Mouse (Mus musculus): ENCODE results near the gene Tgfbr3l.
"Not testable (repeated sequence)": the region's sequence is repeated elsewhere in the genome, so short reads cannot be mapped to it uniquely, and the experiment has no call there.

The Tgfbr3l gene

GRCm38 (mm10) chr8:4237814-4238433, 10.1 kb upstream of the Tgfbr3l start:
- DNase-seq (ENCODE audit: low spot score) = no peak

GRCm38 (mm10) chr8:4238434-4239192, 9.4 kb upstream of the Tgfbr3l start, which contains the start of the genes Map2k7 and Gm49320:
TSS of gene Map2k7 (plus strand) at chr8:4238740.
TSS of gene Gm49320 (plus strand) at chr8:4238865.
- peak; percentile 100 for DNase-seq (ENCODE audit: low spot score)

GRCm38 (mm10) chr8:4239193-4239890, 8.7 kb upstream of the Tgfbr3l start:
- no peak for DNase-seq (ENCODE audit: low spot score)

DNA sequence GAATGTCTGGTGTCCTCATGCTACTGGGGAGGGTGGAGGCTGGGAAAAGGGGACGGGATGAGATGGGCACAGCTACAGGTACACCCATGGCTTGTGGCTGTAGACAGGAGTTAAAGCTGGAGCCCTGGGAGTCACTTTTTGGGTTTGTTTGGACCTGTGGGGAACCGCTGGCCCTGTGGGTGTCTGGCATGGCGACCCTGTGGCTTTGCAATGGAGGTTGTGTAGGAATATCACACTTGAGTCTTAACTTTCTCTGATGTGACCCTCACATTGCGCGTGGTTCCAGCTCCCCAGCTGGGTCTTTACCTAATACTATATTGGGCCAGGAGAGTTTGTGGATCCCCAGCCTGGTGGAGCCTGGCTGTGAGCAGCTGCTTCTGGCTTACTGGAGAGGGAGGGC, 3.0 kb upstream of the Tgfbr3l start:
- DNase-seq (ENCODE audit: low spot score) = no peak

DNA sequence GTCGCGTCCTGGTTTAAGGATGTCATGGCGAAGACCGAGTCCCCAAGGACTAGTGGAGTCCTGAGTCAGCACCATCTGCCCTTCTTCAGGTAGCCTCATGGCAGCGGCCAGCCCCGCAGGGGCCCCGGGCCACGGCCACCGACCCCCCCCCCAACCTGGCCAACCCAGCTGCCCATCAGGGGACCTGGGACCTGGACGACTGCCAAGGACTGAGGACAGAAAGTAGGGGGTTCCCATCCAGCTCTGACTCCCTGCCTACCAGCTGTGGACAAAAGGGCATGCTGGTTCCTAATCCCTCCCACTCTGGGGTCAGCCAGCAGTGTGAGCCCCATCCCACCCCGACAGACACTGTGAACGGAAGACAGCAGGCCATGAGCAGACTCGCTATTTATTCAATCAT, 2.3 kb upstream of the Tgfbr3l start:
- DNase-seq (ENCODE audit: low spot score) = no peak

DNA sequence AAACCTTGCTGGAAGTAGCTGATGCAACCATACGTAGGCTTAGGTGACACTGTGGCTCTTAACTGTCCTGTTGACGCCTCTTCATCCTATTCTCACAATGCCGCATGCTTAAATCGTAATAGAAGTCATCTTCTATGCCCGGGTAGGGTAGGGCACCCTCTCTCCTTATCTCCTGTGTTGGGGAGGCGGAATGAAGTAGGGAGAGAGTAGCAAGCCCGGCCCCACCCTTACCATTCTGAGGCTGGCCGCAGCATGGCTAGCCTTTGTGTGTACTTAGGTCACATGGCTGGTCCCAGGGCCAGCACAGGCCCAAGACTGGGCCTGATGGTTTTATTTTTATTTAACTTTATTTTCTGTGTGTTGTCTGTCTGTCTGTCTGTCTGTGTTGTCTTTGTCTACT, 773 bp upstream of the Tgfbr3l start:
- no peak for DNase-seq (ENCODE audit: low spot score)

GRCm38 (mm10) chr8:4249213-4249612, 1.2 kb downstream of the Tgfbr3l start:
- DNase-seq (ENCODE audit: low spot score) = peak; percentile 58

GRCm38 (mm10) chr8:4250306-4250970, 2.4 kb downstream of the Tgfbr3l start:
- DNase-seq (ENCODE audit: low spot score) = peak; percentile 84

DNA sequence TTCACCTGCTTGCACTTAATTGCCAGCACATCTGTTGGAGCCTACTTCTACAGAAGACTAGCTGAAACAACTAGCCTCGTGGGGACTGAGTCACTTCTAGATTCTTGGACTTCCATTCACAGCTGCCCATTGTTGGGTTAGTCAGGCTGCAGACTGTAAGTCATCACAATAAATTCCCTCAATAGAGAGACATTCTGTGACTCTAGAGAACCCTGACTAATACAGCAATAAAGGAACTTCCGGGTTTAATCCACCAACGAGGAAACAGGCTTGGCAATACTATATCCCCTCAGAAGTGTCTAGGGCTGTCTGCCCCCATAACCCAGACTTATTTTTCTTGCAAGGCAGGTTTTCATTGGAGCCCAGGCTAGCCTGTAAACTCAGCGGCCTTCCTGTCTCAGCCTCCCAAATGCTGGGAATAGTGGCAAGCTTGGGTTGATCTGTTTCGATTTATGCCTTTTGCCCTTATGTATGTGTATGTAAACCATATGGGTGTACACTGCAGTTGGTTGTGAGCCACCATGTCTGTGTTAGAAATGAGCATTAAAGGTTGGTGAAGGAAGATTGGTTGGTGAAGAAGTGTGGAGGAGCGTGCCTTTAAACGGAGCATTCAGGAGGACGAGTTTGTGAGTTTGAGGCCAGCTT, 4.2 kb downstream of the Tgfbr3l start:
- no peak for DNase-seq (ENCODE audit: low spot score)

- peak; percentile 98 for DNase-seq (ENCODE audit: low spot score)
Measured at GRCm38 (mm10) chr8:4252934-4253841, 5.2 kb downstream of the Tgfbr3l start, which contains the start of gene Snapc2. TSS of gene Snapc2 (plus strand) at chr8:4253080.

DNA sequence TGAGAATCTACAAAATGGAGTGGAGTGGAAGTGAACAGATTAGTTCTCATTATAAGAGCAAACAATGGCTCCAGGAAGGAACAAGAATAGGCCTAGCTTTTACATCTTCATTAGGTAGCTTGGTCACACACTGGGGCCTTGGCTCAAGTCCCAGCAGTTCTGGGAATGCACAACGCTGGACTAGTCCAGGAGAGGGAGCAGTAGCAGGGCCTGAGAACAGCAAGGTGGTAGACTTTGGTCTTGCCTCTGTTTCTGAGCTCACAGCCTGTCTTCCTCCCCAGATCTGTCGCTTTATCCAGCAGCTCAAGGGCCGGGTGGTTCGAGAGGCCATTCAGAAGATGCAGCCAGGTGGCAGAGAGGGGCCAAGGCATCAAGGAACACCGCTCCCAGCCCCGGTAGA, 6.0 kb downstream of the Tgfbr3l start:
- no peak for DNase-seq (ENCODE audit: low spot score)

DNA sequence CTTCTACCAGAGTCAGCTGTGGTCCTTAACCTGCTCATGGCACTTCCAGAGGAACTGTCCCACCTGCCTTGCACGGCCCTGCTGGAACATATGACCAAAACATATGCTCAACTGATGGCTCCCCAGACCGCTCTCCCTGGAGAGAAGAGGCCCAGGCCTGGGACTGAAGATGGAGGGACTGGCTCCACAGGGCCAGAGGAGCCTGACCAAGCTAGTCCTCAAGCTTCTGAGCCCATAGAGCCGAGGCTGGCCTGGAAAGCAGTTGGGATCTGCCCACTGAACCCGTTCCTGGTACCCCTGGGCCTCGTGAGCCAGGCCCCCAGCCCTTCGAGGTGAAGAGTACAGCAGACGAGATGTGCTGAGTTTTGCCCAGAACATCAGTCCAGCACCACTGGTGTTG, 7.5 kb downstream of the Tgfbr3l start:
- DNase-seq (ENCODE audit: low spot score) = not testable (repeated sequence)

DNA sequence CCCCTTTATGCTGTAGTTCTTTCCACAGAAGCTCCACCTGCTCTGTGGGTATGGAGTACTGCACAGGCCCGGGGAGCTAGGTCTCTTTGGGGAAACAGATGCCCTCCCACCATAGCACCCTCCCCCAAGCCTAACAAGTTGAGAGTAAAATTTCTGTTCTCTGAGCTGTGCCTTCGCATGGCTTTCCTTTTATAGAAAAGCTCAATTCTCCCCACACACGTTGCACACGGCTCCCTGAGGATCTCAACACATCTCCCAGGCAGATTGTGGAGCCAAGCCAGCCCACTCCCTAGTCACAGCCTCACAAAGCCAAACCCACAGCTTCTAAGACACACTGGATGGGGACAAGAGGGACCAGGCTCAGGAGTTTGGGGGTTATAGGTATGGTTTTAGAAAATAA, 8.9 kb downstream of the Tgfbr3l start:
- no peak for DNase-seq (ENCODE audit: low spot score)

- no peak for DNase-seq (ENCODE audit: low spot score)
Measured at GRCm38 (mm10) chr8:4257350-4257749, 9.3 kb downstream of the Tgfbr3l start.

DNA sequence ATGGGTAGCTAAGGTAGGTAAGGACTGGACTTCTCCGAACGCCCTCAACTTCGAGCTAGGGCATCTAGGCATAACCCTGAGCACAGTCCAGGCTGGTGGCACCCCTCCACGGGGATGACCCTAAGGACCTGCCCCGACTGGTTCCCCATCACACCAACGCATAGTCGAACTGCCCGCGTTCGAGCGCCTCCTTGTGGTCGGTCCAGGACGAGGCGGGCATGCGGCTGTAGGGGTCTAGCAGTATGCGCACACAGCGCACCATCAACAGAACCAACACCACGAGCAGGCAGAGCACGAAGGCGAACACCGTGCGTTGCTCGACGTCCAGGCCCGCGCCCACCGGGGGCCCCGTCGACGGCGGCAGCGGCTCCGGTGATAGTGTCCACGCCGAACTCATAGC, 10.2 kb downstream of the Tgfbr3l start:
- peak; percentile 90 for DNase-seq (ENCODE audit: low spot score)

DNA sequence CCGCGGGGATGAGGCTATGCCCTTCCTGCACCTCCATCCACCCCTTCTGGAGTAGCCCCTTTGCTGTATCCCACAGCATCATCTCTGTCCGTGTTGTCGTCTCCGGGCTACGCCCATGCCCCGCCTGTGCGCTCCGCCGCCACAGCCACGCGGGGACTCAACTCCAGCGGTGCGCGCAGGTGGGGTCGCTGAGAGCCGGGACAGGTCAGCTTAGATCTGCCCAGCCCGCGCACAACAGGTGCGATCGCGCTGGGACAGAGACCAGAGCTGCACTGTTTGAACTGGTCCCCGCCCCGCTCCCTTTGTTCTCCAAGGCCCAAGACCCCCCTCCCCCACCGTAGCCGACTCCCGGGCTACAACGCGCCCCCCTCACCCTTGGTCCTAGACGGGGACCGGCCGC, 10.7 kb downstream of the Tgfbr3l start:
- DNase-seq (ENCODE audit: low spot score) = peak; percentile 83

- peak; percentile 96 for DNase-seq (ENCODE audit: low spot score)
Measured at GRCm38 (mm10) chr8:4259125-4259804, 11.3 kb downstream of the Tgfbr3l start, which contains the start of gene Ctxn1. TSS of gene Ctxn1 (minus strand) at chr8:4259274.

- no peak for DNase-seq (ENCODE audit: low spot score)
Measured at GRCm38 (mm10) chr8:4259805-4260170, 11.8 kb downstream of the Tgfbr3l start.

DNA sequence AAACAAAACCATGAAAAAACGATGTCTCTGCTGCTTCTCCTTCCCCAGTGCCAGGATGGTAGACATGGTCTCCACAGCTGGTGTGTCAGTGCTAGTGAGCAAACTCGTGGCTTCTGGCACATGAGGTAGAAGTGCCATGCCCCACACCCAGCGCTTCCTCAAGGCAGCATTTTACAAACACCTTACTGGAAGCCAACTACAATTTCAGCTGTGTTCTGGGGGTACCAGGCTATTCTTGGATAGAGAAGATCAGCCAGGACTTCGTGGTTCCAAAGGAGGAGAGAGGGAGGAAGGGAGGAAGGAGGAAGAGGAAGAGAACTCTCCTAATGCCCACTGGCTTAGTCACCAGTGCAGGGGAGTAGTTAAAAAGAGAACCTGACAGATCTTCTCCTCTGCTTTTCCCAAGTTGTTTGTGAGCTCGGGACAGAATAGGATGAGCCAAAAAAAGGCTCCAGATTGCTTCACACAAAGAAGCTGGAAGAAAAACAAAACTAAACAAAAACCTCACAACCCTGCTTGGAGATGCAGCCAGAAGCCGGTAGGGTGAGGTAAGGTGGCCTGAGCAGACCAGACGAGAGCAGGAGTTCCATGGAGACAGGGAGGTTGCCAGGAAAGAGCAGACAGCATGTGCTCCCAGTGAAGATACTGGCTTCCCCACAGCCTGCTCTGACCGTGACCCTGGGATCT, 15.2 kb downstream of the Tgfbr3l start:
- DNase-seq (ENCODE audit: low spot score) = no peak

Measured in embryo, embryonic 10.5 days (tissue).